Mouse (Mus musculus) naive thymus-derived CD4-positive, alpha-beta T cell, adult 2 months (primary cell): Measurements from ENCODE around the gene Ugt1a10.

Source experiments
- DNase-seq: peaks from one replicate; pipeline ENCODE4 v3.0.0-alpha.2; 2011; ENCODE audit warnings: low read depth

Gene Ugt1a10

DNA sequence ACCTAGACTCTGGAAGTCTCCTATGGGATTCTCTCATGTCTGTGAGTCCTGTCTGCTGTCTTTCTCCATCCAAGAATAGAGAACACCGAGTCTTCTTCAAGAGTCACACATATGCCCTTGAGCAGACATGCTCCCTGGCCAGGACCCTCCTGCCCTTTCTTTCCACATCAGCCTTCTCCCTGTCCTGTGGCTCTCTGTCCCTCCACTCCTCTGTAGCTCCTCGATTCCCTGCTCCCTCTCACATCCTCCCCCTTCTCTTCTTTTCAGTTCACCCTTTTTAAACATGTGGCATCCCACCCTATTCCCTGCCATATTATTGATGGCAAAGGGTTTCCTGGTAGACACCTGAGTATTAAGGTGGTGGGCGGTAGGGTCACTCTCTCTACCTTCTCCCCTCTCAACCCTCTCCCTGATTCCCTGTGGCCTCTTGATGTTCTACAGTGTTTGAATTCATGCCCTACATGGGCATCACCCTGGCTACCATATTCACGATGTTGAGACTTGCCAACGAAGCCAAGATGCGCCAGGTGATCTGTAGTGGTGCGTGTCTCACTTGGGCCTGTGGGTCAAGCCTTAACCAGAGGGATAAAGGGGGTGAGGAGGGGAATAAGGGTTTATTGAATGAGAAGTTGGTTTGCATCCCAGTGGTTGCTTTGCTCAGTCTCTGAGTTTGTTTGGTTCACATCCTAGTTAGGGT lies 176.8 kb downstream of the Ugt1a10 start:
- DNase-seq: no peak

DNA sequence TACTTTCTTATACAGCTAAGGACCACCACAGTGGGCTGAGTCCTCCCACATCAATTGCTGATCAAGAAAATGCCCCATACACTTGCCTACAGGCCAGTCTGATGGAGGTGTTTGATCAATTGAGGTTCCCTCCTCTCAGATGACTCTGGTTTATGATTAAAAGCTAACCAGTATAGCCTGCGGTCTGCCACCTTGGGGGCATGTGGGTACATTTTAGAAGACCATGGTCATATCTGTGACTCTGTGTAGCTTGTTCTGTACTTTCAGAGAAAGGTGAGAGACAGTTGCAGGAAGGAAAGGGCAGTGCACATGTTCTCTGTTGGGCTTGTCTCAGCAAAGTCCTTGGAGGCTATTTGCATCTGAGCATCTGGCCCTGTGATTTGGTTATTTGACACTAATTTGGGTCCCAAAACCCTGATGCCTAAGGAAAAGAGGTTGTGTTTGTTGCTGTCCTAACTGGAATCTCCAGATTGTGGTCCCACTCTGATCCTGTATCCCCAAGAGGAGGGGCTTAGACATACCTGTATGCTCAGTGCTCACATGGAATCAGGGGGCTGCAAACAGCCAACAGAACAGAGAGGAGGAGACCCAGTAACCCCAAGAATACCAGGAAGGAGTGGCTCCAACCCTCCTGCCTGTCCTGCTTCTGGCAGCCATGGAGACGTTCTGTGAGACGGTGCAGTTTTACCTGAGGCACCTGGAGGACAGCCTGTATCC lies 177.6 kb downstream of the Ugt1a10 start:
- DNase-seq: no peak

DNA sequence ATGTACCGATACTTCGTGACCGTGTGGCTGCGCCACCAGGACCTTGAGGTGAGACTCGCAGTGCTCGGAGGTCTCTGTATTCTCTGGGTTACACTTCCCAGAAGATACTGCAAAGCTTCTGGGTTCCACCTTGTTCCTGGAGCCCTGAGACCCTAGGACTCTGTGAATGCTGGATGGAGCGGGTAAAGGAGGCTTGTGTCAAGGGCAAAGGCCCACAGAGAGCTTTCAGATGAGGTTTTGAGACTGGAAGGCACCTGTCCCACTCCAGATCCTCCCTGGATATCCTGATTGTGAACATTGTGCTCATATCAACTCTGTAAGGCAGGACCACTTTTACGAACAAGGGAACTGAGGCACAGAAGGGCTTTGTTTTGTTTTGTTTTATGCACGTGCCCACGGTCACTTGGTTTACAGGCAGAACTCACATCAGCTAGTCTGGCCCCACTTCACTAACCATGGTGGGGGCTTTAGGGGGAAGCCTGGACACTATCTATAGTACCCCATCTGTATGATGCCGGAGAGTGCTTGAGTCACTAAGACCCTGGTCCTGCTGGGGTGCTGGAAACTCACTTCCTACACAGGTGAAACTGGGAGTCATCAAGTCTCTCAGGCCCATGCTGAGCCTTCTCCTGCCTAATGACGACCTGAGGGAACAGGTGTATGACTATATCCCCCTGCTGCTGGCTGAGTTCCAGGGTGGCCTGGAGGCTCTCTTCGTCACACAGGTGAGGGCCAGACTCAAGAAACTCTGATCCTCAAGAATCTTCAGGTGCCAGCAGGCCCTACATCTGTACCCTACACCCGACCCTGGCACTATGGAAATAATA lies 178.4 kb downstream of the Ugt1a10 start:
- DNase-seq: no peak

DNA sequence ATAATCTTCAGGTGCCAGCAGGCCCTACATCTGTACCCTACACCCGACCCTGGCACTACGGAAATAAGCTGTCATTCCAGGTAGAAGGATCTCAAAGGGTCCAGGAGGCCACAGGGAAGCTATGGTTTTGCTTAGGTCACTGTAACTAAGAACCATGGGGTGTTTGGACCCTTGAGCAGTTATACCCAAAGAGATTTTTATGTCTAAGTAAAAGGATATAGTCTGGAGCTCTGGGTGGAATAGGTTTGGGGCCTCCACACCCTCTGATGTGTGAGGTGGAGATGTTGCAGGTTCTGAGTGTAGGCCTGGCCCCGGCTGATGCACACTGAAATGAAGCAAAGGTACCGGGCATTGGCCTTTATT lies 179.0 kb downstream of the Ugt1a10 start:
- no peak for DNase-seq

DNA sequence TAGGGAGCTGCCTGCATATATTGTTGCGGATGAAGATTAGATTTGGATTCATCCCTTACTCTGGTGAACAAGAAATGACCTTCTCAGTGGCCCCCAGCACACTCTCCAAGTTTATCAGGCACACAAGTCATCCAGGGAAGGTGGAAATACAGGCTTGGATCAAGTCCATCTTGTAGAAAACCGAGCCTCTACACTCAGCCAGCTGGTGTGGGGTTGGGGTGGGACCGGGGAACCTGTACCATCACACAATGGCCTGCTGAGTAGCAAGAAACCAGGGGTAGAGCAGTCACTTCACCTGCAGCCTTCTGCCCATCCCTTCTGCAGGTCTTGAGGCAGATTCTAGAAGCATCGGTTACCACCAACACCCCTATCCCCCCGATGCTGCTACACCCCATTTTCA lies 179.5 kb downstream of the Ugt1a10 start:
- DNase-seq: no peak

DNA sequence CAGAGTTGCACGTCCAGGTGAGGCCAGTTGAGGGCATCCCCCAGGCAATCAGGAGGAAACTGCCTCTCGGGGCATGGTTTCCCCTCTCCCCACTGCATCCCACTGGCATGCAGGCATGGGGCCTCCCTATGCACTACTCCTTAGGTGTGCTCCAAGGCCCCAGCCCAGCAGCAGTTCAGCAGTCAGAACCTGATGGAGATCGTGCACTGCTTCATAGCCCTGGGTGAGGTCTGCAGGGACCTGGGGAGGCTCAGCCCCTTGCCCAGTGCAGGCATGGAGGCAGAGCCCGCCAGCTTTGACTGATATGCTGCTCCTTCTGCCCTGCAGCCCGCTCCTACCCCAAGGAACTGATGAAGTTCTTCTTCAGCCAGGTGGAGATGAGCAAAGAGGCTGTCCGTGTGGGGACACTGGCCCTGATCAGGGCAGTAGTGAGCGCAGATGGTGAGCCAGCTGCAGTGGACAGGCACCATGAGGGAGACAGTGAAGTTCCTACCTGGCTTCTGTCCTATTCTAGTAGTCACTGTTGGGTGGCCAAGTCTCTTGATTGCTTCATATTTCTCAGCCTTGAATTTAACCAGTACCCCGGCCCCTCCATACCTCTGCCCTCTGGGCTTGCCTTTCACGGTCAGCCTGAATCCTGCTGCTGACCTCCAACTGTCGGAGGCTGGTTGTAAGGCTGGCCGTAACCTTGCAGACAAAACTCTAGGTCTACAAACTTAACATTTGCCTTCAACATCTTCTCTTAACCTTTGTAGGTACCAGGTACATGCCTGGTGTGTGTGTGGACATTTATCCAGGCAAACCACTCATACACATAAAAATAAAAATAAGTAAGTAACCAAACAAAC lies 180.1 kb downstream of the Ugt1a10 start:
- DNase-seq: no peak

DNA sequence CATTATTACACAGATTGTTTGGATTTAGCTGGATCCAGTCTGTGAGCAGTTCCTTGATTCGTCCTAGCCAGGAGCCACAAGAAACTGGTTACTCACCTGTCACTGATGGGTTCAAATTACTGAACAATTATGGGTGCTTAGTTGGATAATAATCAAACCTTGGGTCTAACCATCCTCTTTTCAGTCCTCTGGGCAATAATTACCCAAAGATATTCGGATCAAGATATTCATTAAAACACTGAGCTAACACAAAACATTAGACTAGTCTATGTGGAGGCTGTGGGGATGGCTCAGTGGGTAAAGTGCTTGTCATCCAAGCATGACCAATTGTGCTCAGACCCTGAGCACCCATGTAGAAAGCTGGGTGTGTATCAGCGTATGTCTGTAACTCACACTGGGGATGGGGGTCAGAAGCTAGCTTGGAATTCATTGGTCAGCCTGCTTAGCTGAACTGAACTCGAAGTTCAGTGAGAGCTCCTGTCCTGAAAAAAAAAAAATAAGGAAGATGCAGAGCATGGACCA lies 180.8 kb downstream of the Ugt1a10 start:
- DNase-seq: no peak

DNA sequence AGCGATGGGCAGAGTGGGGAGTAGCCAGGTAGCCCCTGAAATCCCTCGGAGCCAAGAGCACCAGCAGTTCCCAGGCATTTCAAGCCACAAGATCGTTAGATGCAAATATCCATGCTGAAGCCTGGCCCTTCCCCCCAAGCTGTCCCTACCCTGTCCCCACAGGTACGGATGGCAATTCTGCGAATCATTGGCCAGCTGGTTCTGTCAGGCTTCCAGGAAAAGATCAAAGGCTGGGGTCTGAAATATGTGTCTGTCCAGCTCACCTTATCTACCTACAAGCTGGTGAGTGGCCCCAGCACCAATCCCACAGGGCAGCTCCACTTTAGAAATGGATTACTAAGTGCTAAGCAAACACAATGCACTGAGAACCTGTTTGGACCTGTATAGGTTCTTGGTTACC lies 182.1 kb downstream of the Ugt1a10 start:
- no peak for DNase-seq

DNA sequence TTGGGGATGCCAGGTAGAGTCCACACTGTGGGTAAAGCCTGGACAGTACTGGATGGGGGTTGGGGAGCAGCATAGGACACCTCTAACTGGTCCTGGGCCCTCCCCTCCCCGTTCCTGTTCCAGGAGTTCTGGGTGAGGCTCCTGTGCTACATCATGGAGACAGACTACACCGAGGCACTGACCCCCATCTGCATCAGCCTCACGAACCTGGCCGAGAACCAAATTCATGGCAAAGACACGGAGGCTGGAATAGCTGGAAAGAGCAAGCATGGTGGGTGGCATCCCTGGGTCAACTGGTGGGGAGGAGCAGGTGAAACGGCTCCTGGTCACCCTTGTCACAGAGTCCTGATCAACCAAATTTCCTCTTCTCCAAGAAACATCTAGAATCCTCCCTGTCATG lies 183.6 kb downstream of the Ugt1a10 start:
- DNase-seq: no peak

DNA sequence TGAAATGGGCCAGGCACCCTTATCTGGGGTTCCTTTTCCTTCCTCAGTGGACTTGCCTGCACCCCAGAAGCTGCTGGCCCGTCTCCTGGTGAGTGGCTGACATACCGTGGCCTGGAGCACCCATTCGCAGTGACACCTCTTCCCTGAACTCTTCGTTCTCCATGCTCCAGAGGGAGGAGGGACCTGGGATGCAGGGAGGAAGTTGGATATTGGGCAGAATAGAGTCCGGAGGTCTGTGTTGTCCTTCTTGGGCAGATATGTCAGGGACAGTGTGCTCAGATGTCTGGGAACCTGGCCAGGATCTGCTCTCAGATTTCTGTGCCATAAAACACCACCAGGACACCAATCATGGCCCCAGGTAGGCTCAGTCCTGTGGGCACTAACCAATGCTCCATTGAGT lies 184.9 kb downstream of the Ugt1a10 start:
- DNase-seq: no peak

DNA sequence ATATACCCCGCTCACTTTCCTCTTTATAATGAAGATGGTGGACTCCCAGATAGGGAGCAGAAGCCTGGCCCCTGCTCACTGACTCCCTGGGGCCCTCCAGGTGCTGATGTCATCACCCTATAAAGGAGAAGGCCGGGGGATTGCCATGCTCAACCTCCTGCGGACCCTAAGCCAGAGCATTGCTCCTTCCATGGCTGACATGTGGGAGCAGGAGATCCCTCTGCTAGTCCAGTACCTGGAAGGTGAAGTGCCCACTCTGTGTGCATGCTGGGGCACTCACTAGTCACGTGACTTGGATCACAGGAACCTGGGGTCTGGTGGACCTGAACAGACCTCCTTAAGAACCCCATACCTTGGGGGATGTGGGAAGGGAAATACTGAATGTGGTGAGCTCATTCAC lies 185.4 kb downstream of the Ugt1a10 start:
- no peak for DNase-seq

DNA sequence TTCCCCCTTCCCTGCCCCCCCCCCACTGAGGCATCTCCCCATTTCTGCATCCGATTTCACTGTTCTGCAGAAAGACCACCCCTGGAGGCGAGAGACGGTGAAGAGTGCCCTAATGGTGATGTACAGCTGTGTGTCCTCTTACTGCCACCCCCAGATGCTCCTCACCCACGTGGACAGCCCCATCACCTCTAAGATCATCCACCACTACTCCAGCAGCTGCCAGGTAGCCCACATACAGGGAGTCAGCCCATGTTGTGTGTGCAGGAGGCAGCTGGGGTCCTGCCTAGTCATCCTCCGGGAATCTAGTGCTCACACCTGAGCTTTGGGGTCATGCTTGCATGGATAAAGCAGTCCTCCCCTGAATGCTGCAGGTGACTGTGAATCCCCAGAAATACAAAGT lies 188.7 kb downstream of the Ugt1a10 start:
- no peak for DNase-seq

DNA sequence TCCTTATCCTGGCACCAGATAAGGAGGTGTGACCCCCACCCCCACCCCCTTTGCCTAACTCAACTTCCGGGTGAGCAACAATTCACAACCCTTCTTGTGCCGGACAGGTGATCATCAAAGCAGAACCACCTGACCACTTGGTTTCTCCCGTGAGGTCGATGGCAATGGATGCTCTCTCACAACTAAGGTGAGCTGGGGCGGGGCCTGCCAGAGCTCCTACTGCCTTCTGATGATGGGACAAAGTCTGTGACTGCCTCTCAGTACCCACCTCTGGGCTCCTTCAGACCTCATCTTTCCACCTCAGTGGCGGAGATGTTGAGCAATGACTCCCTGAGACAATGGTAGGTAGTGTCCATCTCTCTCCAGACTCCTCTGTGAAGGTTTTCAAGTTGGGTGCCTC lies 190.7 kb downstream of the Ugt1a10 start:
- DNase-seq: no peak

DNA sequence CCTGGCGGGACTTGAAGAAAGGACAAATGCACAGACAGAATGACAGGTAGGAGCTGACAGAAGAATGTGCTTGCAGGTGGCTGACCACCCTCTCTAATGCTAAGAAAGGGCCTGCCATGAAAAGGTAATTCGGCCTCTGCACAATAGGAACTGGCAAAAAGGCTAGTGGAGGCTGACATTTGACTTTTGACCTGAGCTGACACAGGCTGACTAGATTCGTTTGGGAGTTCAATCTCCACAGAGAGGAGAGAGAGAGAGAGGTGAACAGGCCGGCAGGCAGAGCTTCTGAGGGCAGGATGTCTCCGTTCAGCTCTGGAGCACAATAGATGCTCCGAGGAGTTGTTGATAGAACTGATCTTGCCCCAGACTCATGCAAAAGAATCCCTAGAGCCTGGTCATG lies 191.2 kb downstream of the Ugt1a10 start:
- no peak for DNase-seq

DNA sequence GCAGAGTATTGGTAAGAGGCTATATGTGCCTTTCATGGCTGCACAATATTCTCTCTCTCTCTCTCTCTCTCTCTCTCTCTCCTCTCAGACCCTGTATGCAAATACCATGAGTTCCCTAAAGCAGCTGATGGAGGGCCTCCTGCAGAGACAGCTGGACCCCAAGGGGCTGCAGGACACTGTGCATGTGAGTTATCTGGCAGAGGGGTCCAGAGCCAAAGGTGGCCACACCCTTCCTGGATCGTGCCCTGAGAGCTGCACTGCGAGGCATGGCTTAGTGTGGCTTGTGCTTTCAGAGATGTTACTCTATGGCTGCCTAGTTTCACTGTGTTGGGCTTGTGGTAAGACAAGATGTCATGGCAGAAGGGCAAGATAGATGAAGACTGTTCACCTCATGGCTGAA lies 192.5 kb downstream of the Ugt1a10 start:
- no peak for DNase-seq

DNA sequence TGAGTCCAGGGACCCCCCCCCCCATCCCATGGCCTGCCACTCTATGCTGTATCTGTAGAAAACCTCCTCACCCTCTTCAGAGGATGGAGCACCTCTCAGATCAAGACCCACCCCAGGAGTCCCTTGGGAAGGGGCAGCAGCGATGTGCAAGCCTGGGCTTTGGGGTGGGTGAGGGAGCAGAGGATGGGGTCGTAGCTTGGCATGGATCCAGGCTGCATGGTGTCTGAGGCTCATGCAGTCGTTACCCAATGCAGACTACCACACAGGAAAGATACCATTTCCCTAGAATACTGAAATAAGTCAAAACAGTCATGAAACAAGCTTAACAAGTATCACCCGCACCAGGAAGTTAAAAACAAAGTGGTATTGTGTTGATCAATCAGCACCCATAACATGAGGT lies 193.5 kb downstream of the Ugt1a10 start:
- DNase-seq: no peak

DNA sequence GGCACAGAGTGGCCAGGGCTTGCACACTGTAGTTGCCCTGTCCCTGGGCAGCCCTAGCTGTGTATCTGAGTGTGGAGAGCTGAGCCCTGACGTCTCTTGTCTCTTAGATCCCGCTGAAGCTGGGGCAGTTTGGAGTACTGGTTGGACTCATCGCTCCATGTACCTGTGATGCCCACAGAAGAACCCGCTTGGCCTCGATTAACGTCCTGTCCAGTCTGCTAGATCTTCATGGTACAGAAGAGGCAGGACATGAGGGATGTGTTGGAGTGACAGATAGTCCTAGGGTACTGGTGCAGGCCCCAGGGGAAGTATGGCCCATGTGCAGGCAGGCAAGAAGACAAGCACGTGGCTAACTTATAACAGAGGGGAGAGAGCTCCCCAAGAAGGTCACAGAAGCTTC lies 194.4 kb downstream of the Ugt1a10 start:
- no peak for DNase-seq

DNA sequence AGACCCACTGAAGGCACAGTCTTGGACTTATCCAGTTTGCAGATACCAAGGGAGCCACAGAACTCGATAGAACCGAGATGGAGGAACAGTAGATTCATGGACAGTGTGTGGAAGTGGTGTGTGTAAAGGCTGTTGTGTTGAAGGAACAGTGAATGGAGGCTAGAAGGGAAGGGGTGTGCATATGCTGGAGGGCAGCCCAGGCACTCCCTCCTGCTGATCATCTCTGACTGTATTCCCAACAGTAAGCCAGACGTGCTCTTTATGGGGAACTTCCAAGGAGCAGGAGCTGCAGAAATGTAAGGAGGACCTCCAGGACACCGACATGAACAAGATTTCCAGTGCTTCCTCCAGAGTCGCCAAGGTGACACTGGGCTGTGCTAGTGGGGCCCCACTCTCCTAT lies 194.8 kb downstream of the Ugt1a10 start:
- DNase-seq: no peak

DNA sequence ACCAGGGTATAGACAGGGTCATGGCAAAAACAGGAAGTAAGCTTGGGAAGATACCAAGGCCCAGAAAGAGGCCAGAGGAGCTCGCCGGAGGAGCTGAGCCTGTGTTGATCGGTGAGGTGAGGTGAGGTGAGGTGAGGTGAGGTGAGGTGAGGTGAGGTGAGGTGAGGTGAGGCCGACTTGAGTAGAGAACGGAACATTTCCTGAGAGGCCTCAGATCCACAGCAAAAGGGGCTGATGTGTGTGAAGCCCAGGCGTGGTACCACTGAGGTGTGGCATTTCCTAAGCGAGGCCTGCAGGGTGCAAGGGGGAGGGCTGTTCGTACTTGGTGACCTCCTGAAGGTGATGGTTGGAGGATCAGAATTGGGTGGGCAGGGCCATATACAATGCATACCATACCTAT lies 197.9 kb downstream of the Ugt1a10 start:
- DNase-seq: no peak

DNA sequence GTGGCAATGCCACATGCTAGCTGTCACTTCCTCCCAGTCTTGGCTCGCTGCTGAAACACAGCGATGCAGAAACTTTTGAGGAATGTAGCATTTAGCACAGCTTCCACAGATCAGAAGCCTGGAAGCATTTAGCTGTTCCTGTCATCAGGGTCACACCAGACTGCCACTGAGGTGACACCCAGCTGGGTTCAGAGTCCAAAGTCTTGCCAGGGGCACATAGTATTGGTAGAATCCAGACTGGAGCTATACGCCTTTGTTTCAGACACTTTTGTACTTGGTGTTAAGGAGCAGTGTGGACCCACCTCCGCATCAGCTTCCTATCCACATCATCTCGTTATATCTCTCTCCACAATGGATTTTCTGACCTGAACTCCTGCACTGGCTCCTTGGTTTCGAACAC lies 198.4 kb downstream of the Ugt1a10 start:
- no peak for DNase-seq

DNA sequence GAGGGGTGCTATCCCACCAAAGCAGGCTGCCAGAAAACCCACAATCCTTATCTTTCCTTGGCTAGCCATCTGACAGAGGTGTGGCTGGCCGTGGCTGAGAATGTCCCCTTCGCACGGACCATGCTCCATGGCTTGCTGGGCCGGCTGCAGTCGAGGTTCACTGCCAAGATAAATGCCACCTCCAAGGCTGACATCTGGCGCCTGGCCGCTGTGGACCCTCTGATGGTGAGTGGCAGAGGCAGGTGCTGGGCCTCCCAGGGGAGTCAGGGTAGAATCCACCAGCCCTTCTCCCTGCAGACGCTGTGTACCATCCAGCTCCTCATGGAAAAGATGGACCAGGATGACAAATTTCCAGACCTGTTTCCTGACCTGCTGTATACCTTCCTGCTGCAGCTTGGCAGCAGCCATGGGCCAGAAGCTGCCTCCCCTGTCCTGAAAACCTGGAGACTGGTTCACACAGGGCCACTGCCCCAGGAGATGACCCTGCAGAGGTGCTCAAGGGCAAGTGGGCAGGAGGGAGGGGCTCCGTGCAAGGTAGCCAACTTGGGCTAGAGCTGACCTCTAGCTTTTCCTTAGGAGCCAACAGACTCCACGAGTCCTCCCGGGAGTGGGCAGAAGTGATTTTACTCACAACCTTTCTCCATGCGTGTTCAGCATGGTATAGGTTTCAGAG lies 199.7 kb downstream of the Ugt1a10 start:
- DNase-seq: no peak

DNA sequence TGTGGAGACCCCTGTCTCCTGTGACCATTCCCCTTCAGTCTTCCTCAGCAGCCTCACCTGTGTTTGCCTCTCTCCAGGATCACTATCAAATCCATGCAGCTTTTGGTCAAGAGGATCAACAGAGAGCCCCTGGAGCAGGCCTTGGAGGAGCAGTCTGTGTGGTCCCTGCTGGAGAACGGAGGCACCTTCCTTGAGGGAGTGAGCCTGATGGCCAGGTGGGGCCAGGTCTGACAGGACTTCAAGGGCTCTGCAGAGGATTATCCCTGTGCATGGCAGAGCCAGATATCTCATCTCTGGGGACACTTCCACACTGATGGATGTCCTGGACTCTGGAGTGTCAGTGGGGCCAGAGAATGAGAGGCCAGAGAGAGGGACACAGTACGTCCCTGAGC lies 200.3 kb downstream of the Ugt1a10 start:
- DNase-seq: no peak
